Mouse (Mus musculus) B cell, adult 67 days (primary cell): ENCODE results near the gene Alcam. TPM values are rescaled to one million over a fixed set of nuclear protein-coding genes. Genes with fewer than 3 reads are reported as not detected.

Experiments used
- total RNA-seq, 2 experiments: library from RNA; stranded (reverse); gene quantifications; 4 replicates each; pipeline ENCODE4 v1.2.4; 2023

The Alcam gene
- total RNA-seq = 10 to 100 TPM; 29.5 to 34.2 TPM

DNA sequence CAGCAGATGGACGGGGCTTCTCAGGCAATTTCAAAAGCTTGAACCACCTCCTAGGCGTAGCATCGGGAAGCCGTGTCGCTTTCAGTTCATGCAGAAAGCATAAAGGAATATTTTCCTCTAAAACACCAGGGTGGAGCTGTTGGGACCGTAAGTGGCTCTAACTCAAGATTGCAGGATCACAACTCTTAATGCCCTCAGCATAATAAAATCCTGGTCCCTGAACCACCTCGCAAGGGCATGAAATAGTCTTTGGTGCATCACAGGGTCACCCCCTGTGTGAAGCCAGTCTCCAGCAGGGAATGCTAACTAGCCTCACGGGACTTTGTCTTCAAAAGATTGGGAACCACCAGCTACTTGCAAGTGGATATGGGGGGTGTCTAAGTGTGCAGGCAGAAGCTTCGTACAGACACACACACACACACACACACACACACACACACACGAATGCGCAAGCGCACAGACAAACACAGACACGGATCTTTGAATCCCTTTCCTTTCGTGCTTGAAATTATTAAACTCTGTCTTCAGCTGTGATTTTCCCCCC lies at the start of gene Alcam:
Gene Alcam, minus strand, starts transcription at position 104 of the 544 bp plus-strand sequence.

